Mouse (Mus musculus) midbrain, embryonic 11.5 days (tissue): ENCODE measurements around the gene Gas2l1. TPM values are rescaled to one million over a fixed set of nuclear protein-coding genes. Genes with fewer than 3 reads are reported as not detected.

Experiments
- ATAC-seq: fragments of 200-750 bp; cut with Nextera tagmentation; 2 replicates; pipeline ENCODE4 v1.8.0; 2017; ENCODE audit warnings: moderate TSS enrichment, moderate library complexity; ENCODE audit not compliant: low FRiP score
- DNase-seq: peaks from one replicate; pipeline ENCODE4 v3.0.0; 2015; ENCODE audit warnings: low spot score; ENCODE audit errors: missing footprints
- H3K27ac ChIP-seq: fragments of 300-500 bp; sonication (generic); 2 replicates; pipeline ENCODE4 v1.5.1; 2014; ENCODE audit warnings: low read depth, low read length
- H3K27me3 ChIP-seq: fragments of 300-500 bp; sonication (generic); 2 replicates; pipeline ENCODE4 v1.6.1; 2014; ENCODE audit warnings: mild to moderate bottlenecking, low read length, moderate library complexity, mixed read lengths; ENCODE audit not compliant: control insufficient read depth, insufficient read depth
- H3K36me3 ChIP-seq: fragments of 300-500 bp; sonication (generic); 2 replicates; pipeline ENCODE4 v1.6.1; 2014; ENCODE audit warnings: mild to moderate bottlenecking, low read length, moderate library complexity, mixed read lengths; ENCODE audit not compliant: control insufficient read depth, insufficient read depth
- H3K4me1 ChIP-seq: fragments of 300-500 bp; sonication (generic); 2 replicates; pipeline ENCODE4 v1.6.1; 2014; ENCODE audit warnings: low read length; ENCODE audit not compliant: control insufficient read depth, insufficient read depth
- H3K4me2 ChIP-seq: fragments of 300-500 bp; sonication (generic); 2 replicates; pipeline ENCODE4 v1.6.1; 2014; ENCODE audit warnings: mild to moderate bottlenecking, moderate library complexity
- H3K4me3 ChIP-seq: fragments of 300-500 bp; sonication (generic); 2 replicates; pipeline ENCODE4 v1.5.1; 2014; ENCODE audit warnings: low read depth, low read length
- H3K9ac ChIP-seq: fragments of 300-500 bp; sonication (generic); 2 replicates; pipeline ENCODE4 v1.6.1; 2014; ENCODE audit warnings: low read length
- H3K9me3 ChIP-seq: fragments of 300-500 bp; sonication (generic); 2 replicates; pipeline ENCODE4 v1.6.1; 2016; ENCODE audit warnings: low read length; ENCODE audit not compliant: control insufficient read depth
- WGBS: fragments of 180-500 bp; shearing (Covaris S2); extraction: QIAGEN DNeasy Blood & Tissue Kit; methylation state at CpG from one replicate; pipeline ENCODE4 v1.1.7; 2014; 5-methylcytosine and 5-hydroxymethylcytosine counted together
- polyA plus RNA-seq: library from polyadenylated mRNA; unstranded; fragments of >200 nt; fragmentation: Nextera tagmentation; extraction: Ambion mirVana; gene quantifications from 2 replicates; pipeline ENCODE4 v1.2.1, GENCODE M21; 2014

Gene Gas2l1
- polyA plus RNA-seq, 1 experiment from 2014 or later, result 23.1 TPM

- Histone ChIP-seq H3K36me3 (peaks cover 9% of the 10 kb centered on the region), H3K27me3 (no peaks in the 10 kb centered on the region), H3K4me2 (no peak overlapping the region), H3K9me3 (no peaks in the 10 kb centered on the region), H3K9ac (no peak overlapping the region), H3K4me3 (no peak overlapping the region), H3K27ac (no peak overlapping the region), H3K4me1 (no peaks in the 10 kb centered on the region)
- ATAC-seq (no peak), DNase-seq (no peak)
- WGBS, result 93% methylated on average over 8 of the region's 8 CpGs
Measured at GRCm38 (mm10) chr11:5037146-5037854, 27.8 kb downstream of the Gas2l1 start.

DNA sequence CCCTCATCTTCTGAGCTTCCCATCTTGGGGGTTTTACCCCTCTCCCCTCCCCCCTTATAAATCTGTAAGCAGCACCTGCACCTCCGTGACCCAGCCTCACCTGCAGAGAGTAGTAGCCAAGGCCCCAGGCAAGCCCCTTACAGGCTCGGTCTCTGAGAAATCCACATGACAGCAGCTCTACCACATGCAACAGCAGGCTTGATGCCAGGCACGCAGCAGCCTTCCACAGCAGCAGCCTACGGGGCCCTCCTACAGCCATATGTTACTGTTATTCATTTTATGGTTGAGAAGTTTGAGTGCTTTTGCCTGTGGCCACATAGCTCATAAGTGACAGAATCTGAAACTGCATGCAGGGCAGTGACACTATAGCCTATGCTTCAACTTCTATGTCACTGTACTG lies 29.7 kb downstream of the Gas2l1 start:
- no peaks in the 10 kb centered on the region for H3K4me1 ChIP-seq
- H3K4me3 ChIP-seq, result no peak overlapping the region
- ATAC-seq (no peak), DNase-seq (no peak)
- no peak overlapping the region for H3K9ac ChIP-seq
- H3K27me3 ChIP-seq, result no peaks in the 10 kb centered on the region
- H3K27ac ChIP-seq, result no peak overlapping the region
- H3K4me2 ChIP-seq, result no peak overlapping the region
- peaks cover 17% of the 10 kb centered on the region for H3K36me3 ChIP-seq
- H3K9me3 ChIP-seq, result no peaks in the 10 kb centered on the region
- WGBS, result 94% methylated on average over 4 of the region's 4 CpGs

- 91% methylated on average over 3 of the region's 3 CpGs for WGBS
Measured at GRCm38 (mm10) chr11:5033136-5033535, 32.0 kb downstream of the Gas2l1 start.

GRCm38 (mm10) chr11:5032706-5033105 lies 32.4 kb downstream of the Gas2l1 start:
- no peak overlapping the region for H3K9ac ChIP-seq
- H3K4me2 ChIP-seq, result no peak overlapping the region
- no peak for DNase-seq
- no peaks in the 10 kb centered on the region for H3K9me3 ChIP-seq
- WGBS, result 92% methylated on average over 10 of the region's 10 CpGs
- no peak overlapping the region for H3K4me3 ChIP-seq
- no peaks in the 10 kb centered on the region for H3K4me1 ChIP-seq
- ATAC-seq, result no peak
- H3K27me3 ChIP-seq, result no peaks in the 10 kb centered on the region
- H3K36me3 ChIP-seq, result peaks cover 19% of the 10 kb centered on the region
- H3K27ac ChIP-seq, result no peak overlapping the region

More at GRCm38 (mm10) chr11:5033136-5033535, 32.0 kb downstream of the Gas2l1 start:
- ATAC-seq (no peak), DNase-seq (no peak)
- Histone ChIP-seq H3K27ac (no peak overlapping the region), H3K9ac (no peak overlapping the region), H3K9me3 (no peaks in the 10 kb centered on the region), H3K36me3 (peaks cover 17% of the 10 kb centered on the region), H3K4me1 (no peaks in the 10 kb centered on the region), H3K4me2 (no peak overlapping the region), H3K27me3 (no peaks in the 10 kb centered on the region), H3K4me3 (no peak overlapping the region)

GRCm38 (mm10) chr11:5028228-5028627 lies 36.9 kb downstream of the Gas2l1 start:
- 95% methylated on average over 7 of the region's 7 CpGs for WGBS
- Histone ChIP-seq H3K9me3 (no peaks in the 10 kb centered on the region), H3K4me2 (no peak overlapping the region), H3K4me1 (no peaks in the 10 kb centered on the region), H3K9ac (no peak overlapping the region), H3K4me3 (no peak overlapping the region), H3K27me3 (no peaks in the 10 kb centered on the region), H3K36me3 (peaks cover 16% of the 10 kb centered on the region), H3K27ac (no peak overlapping the region)
- DNase-seq (no peak), ATAC-seq (no peak)

DNA sequence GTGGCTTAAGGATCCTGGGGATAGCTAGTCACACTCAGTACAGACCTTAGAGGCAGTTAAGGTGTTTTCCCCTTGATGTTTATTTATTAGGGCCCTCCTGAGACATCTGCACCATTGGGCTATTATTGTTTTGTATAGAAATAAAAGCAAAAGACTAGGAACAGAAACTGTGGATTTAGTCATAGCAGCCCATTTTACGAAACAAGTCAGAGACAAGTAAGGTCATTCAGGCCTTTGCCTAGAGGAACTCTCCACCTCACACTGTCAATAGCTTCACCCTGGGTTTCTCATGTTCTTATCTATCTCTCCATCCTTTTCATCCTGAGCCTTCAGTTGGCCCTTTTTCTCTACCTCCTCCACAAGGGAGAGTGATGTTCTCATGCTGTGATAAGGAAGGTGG lies 40.0 kb downstream of the Gas2l1 start:
- no peaks in the 10 kb centered on the region for H3K27me3 ChIP-seq
- no peak overlapping the region for H3K4me3 ChIP-seq
- no peak for DNase-seq
- no peak overlapping the region for H3K4me2 ChIP-seq
- H3K27ac ChIP-seq, result no peak overlapping the region
- H3K36me3 ChIP-seq, result peaks cover 8% of the 10 kb centered on the region; the same call in 1 of the 2 replicates
- H3K9me3 ChIP-seq, result no peaks in the 10 kb centered on the region
- H3K9ac ChIP-seq, result no peak overlapping the region
- WGBS, result 85% methylated on average over 1 of the region's 1 CpGs
- no peak for ATAC-seq
- no peaks in the 10 kb centered on the region for H3K4me1 ChIP-seq

- no peak for DNase-seq
- Histone ChIP-seq H3K4me3 (no peak overlapping the region), H3K9ac (no peak overlapping the region), H3K4me2 (no peak overlapping the region), H3K4me1 (no peaks in the 10 kb centered on the region), H3K27me3 (no peaks in the 10 kb centered on the region), H3K9me3 (no peaks in the 10 kb centered on the region), H3K36me3 (peaks cover 5% of the 10 kb centered on the region; the same call in 1 of the 2 replicates), H3K27ac (no peak overlapping the region)
- no peak for ATAC-seq
- WGBS, result 72% methylated on average over 6 of the region's 6 CpGs
Measured at GRCm38 (mm10) chr11:5017506-5017905, 47.6 kb downstream of the Gas2l1 start.

DNA sequence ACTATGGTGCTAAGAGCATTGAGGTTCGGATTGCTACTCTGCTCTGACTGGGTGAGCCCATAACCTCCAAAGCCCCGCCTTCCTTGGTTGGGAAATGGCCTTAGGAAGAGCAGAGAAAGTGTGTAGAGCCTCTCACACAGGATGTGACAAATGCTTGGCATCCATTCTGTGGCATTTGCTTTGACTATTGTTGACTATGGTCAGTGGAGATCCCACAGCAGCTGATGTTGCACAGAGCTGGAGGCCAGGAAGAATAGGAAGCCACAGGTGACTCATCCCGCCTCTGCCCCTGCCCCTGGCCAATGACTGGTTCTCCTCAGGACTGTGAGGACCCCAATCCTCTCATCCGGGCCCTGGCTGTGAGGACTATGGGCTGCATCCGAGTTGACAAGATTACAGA lies 48.8 kb downstream of the Gas2l1 start:
- no peak overlapping the region for H3K9ac ChIP-seq
- no peak for ATAC-seq
- DNase-seq, result no peak
- no peak overlapping the region for H3K27ac ChIP-seq
- no peaks in the 10 kb centered on the region for H3K4me1 ChIP-seq
- no peak overlapping the region for H3K4me3 ChIP-seq
- H3K36me3 ChIP-seq, result peaks cover 5% of the 10 kb centered on the region
- no peak overlapping the region for H3K4me2 ChIP-seq
- WGBS, result 91% methylated on average over 5 of the region's 5 CpGs
- H3K9me3 ChIP-seq, result no peaks in the 10 kb centered on the region
- no peaks in the 10 kb centered on the region for H3K27me3 ChIP-seq

- DNase-seq, result no peak
- H3K4me1 ChIP-seq, result no peaks in the 10 kb centered on the region
- ATAC-seq, result no peak
- H3K27me3 ChIP-seq, result no peaks in the 10 kb centered on the region
- no peak overlapping the region for H3K4me2 ChIP-seq
- no peaks in the 10 kb centered on the region for H3K9me3 ChIP-seq
- H3K9ac ChIP-seq, result no peak overlapping the region
- peaks cover 5% of the 10 kb centered on the region for H3K36me3 ChIP-seq
- WGBS, result 56% methylated on average over 2 of the region's 2 CpGs
- no peak overlapping the region for H3K27ac ChIP-seq
- H3K4me3 ChIP-seq, result no peak overlapping the region
Measured at GRCm38 (mm10) chr11:5015720-5016119, 49.4 kb downstream of the Gas2l1 start.
